Mouse (Mus musculus) MEL (cell line): Measurements from ENCODE around the gene Rras2.

Experiments used
- BHLHE40 ChIP-seq: IDR thresholded peaks from 2 replicates; pipeline ENCODE4 v1.6.1; 2012; ENCODE audit warnings: low read depth, mild to moderate bottlenecking, inconsistent platforms, low read length, improper control_type of control experiment, borderline replicate concordance
- CHD1 ChIP-seq: IDR thresholded peaks from 2 replicates; pipeline ENCODE4 v1.6.1; 2012; ENCODE audit warnings: low read depth, mild to moderate bottlenecking, inconsistent platforms, low read length, improper control_type of control experiment
- CTCF ChIP-seq, 3 experiments: IDR thresholded peaks in 2 of 3; conservative IDR thresholded peaks in 1 of 3; 2 replicates each; pipeline ENCODE4 v1.5.1; 2011 to 2012; ENCODE audit warnings: low read length in 3 of 3, low read depth in 2 of 3, mild to moderate bottlenecking in 2 of 3, improper control_type of control experiment in 1 of 3, inconsistent platforms in 1 of 3, mixed read lengths in 1 of 3, moderate library complexity in 1 of 3; ENCODE audit not compliant: control insufficient read depth in 1 of 3, insufficient read depth in 1 of 3, poor library complexity in 1 of 3, severe bottlenecking in 1 of 3
- ETS1 ChIP-seq: IDR thresholded peaks from 2 replicates; pipeline ENCODE4 v1.6.1; 2012; ENCODE audit warnings: low read depth, mild to moderate bottlenecking, inconsistent platforms, low read length, improper control_type of control experiment, moderate library complexity
- MAFK ChIP-seq: IDR thresholded peaks from 2 replicates; pipeline ENCODE4 v1.6.1; 2011; ENCODE audit warnings: low read depth, mild to moderate bottlenecking, low read length, improper control_type of control experiment, borderline replicate concordance
- NRF1 ChIP-seq: IDR thresholded peaks from 2 replicates; pipeline ENCODE4 v1.6.1; 2014; ENCODE audit warnings: low read depth, mild to moderate bottlenecking, inconsistent platforms, low read length, improper control_type of control experiment, moderate library complexity; ENCODE audit not compliant: poor library complexity, insufficient read depth, severe bottlenecking
- RCOR1 ChIP-seq: IDR thresholded peaks from 2 replicates; pipeline ENCODE4 v1.6.1; 2012; ENCODE audit warnings: low read depth, mild to moderate bottlenecking, inconsistent platforms, low read length, improper control_type of control experiment
- SMC3 ChIP-seq: IDR thresholded peaks from 2 replicates; pipeline ENCODE4 v1.6.1; 2011; ENCODE audit warnings: low read depth, low read length, improper control_type of control experiment
- TAL1 ChIP-seq: IDR thresholded peaks from 2 replicates; pipeline ENCODE4 v1.6.1; 2012; ENCODE audit warnings: mild to moderate bottlenecking, inconsistent platforms, low read length, moderate library complexity, mixed read lengths
- USF1 ChIP-seq: IDR thresholded peaks from 2 replicates; pipeline ENCODE4 v1.6.1; 2014; ENCODE audit warnings: low read depth, mild to moderate bottlenecking, inconsistent platforms, low read length, improper control_type of control experiment, moderate library complexity
- ZC3H11A ChIP-seq: IDR thresholded peaks from 2 replicates; pipeline ENCODE4 v1.6.1; 2012; ENCODE audit warnings: low read depth, mild to moderate bottlenecking, inconsistent platforms, low read length, improper control_type of control experiment

- TF ChIP-seq BHLHE40, result no peak
- TF ChIP-seq ZC3H11A, result no peak
- no peak for TF ChIP-seq CTCF (IDR thresholded peaks at IDR 0.05 in 2 of 3, conservative IDR thresholded peaks at IDR 0.05 in 1 of 3; ENCODE audit: control insufficient read depth in 1 of 3, insufficient read depth in 1 of 3, low read depth in 2 of 3, low read length in 3 of 3, poor library complexity in 1 of 3, severe bottlenecking in 1 of 3)
- TF ChIP-seq USF1, result no peak
- TF ChIP-seq MAFK, result no peak
- TF ChIP-seq SMC3, result no peak
- no peak for TF ChIP-seq CHD1
- no peak for TF ChIP-seq TAL1
- TF ChIP-seq NRF1, result no peak
- TF ChIP-seq RCOR1, result no peak
- no peak for TF ChIP-seq ETS1
These were observed 599 bp upstream of the Rras2 start for GRCm38 (mm10) chr7:114118180-114118579.
